Mouse (Mus musculus): Measurements from ENCODE around the gene Tdpoz5. TPM values are rescaled to one million over a fixed set of nuclear protein-coding genes. Genes with fewer than 3 reads are reported as not detected.
"Not testable (repeated sequence)": the region's sequence is repeated elsewhere in the genome, so short reads cannot be mapped to it uniquely, and the experiment has no call there.

Tdpoz5 gene
- polyA plus RNA-seq (2015; fragmentation: Nextera tagmentation; extraction: Ambion mirVana): not detected in 2 replicates

DNA sequence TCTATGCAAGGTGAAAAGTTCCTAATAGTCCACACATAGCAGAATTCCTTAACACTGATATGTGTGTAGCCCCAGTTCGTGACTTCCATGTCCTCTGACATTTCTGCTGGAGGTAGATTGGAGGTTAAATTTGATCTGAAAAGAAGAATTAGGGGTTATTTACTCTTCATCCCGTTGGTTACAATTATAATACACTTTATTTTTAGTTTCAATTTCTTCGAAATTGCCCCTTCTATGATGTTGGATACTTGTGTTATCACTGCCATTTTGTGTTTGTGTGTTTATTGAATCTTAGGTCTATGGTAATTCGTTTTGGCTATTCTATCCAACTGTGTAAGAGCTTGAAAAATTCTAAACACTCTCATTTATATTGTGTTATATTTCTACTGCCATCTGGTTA is at the start of gene Tdpoz5:
Gene Tdpoz5, minus strand, starts transcription at position 101 of the 400 bp plus-strand sequence.
- H3K9me3 ChIP-seq (ENCODE audit: control insufficient read depth); H3K4me2 ChIP-seq (replicated peaks; ENCODE audit: low read depth); H3K27me3 ChIP-seq (replicated peaks; ENCODE audit: control insufficient read depth, insufficient read depth, low read length); H3K9ac ChIP-seq (ENCODE audit: low read depth, low read length); ATAC-seq; H3K36me3 ChIP-seq (ENCODE audit: control insufficient read depth, insufficient read depth); H3K4me3 ChIP-seq (ENCODE audit: low read depth, low read length); H3K27ac ChIP-seq (ENCODE audit: low read depth, low read length); H3K4me1 ChIP-seq (replicated peaks; ENCODE audit: control insufficient read depth, insufficient read depth, low read length): not testable (repeated sequence)
- WGBS: 71% methylated on average over 2 of the region's 4 CpGs

DNA sequence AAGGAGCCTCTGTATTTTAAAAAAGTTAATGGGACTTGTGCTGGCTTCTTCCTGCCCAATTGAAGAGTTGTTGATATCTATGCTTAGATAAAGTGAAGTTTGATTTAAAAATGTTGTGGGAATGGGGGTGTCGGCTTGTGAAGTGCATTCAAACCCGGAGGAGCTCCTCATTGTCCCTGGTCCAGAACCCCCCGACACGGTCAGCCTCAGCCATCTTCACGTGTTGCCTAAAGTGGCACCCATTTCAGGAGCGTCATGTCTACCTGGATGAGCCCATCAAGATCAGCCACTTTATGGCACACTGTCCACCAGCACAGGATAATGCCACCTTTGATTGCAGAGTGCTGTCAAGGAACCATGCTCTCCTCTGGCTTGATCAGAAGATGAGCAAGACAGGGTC is 7.8 kb upstream of the Tdpoz5 start:
- ATAC-seq; H3K27me3 ChIP-seq (replicated peaks; ENCODE audit: control insufficient read depth, insufficient read depth, low read length); H3K4me3 ChIP-seq (ENCODE audit: low read depth, low read length); H3K4me2 ChIP-seq (replicated peaks; ENCODE audit: low read depth); H3K4me1 ChIP-seq (replicated peaks; ENCODE audit: control insufficient read depth, insufficient read depth, low read length); H3K9ac ChIP-seq (ENCODE audit: low read depth, low read length); H3K36me3 ChIP-seq (ENCODE audit: control insufficient read depth, insufficient read depth); H3K9me3 ChIP-seq (ENCODE audit: control insufficient read depth); H3K27ac ChIP-seq (ENCODE audit: low read depth, low read length): not testable (repeated sequence)
- 91% methylated on average over 5 of the region's 6 CpGs for WGBS

DNA sequence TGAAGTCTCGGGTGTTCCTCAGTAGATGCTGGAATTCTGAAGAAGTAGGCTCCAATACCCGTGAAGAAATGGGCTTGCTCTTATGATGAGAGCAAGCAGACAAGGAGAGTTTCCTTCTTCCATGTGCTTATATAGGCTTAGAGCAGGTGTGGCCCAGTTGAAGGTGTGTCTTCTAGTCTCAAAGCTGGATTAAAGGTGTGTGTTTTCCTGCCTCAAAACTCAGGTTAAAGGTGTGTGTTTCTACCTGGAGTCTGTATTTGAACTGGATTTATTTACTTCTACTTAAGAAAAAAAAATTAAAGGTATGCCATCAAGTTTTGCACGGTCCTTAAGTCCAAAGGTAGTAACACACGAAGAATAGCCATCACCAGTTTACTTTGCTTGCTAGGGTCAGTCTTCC is 17.7 kb downstream of the Tdpoz5 start, which contains the start of gene Gm9117:
Gene Gm9117, minus strand, starts transcription at position 101 of the 400 bp plus-strand sequence.
- not testable (repeated sequence) for H3K36me3 ChIP-seq (ENCODE audit: control insufficient read depth, insufficient read depth); H3K9me3 ChIP-seq (ENCODE audit: control insufficient read depth); H3K4me3 ChIP-seq (ENCODE audit: low read depth, low read length); H3K4me1 ChIP-seq (replicated peaks; ENCODE audit: control insufficient read depth, insufficient read depth, low read length); H3K4me2 ChIP-seq (replicated peaks; ENCODE audit: low read depth); H3K27me3 ChIP-seq (replicated peaks; ENCODE audit: control insufficient read depth, insufficient read depth, low read length); ATAC-seq; H3K9ac ChIP-seq (ENCODE audit: low read depth, low read length); H3K27ac ChIP-seq (ENCODE audit: low read depth, low read length)
- WGBS: 73% methylated on average over 3 of the region's 4 CpGs

DNA sequence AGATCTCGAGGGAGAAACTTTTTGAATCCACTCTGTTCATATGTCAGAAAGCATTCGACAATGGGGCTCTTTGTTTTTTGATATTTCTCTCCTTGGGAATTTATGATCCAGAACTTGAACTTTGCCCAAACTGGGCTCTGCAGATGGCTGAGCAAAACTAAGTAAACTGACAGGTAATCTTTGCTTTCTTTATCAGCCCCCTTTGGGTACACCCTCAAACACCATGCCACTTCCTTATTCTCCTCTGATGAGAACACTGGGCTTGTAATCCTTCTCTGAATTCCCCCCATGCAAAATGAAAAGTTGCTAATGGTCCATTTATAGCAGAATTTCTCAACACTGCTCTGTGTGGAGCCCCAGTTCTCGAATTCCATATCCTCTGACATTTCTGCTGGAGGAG is 22.7 kb downstream of the Tdpoz5 start:
- not testable (repeated sequence) for H3K4me2 ChIP-seq (replicated peaks; ENCODE audit: low read depth); H3K4me3 ChIP-seq (ENCODE audit: low read depth, low read length); H3K9ac ChIP-seq (ENCODE audit: low read depth, low read length); H3K9me3 ChIP-seq (ENCODE audit: control insufficient read depth); H3K27me3 ChIP-seq (replicated peaks; ENCODE audit: control insufficient read depth, insufficient read depth, low read length); H3K4me1 ChIP-seq (replicated peaks; ENCODE audit: control insufficient read depth, insufficient read depth, low read length); H3K27ac ChIP-seq (ENCODE audit: low read depth, low read length); H3K36me3 ChIP-seq (ENCODE audit: control insufficient read depth, insufficient read depth)
- no CpG with 5 or more reads among the region's 3 CpGs for WGBS
- ATAC-seq: peak; percentile 96

Other genes with a start within 250 kb of the Tdpoz5 start
- not detected in 2 replicates for gene Gm5773, start 188.3 kb downstream of the Tdpoz5 start, polyA plus RNA-seq (2015; fragmentation: Nextera tagmentation; extraction: Ambion mirVana)
- not detected in 2 replicates for gene Tdpoz4, start 164.9 kb downstream of the Tdpoz5 start, polyA plus RNA-seq (2015; fragmentation: Nextera tagmentation; extraction: Ambion mirVana)
- not detected in 2 replicates for gene Tdpoz3, start 135.3 kb downstream of the Tdpoz5 start, polyA plus RNA-seq (2015; fragmentation: Nextera tagmentation; extraction: Ambion mirVana)
- gene Gm9117, start 17.8 kb downstream of the Tdpoz5 start, polyA plus RNA-seq (2015; fragmentation: Nextera tagmentation; extraction: Ambion mirVana): 0.12 and 0.17 TPM in 2 replicates
- 0.22 and 0.29 TPM in 2 replicates for gene Gm9125, start 93.6 kb upstream of the Tdpoz5 start, polyA plus RNA-seq (2015; fragmentation: Nextera tagmentation; extraction: Ambion mirVana)
- not detected in 2 replicates for gene Gm10697, start 111.3 kb upstream of the Tdpoz5 start, polyA plus RNA-seq (2015; fragmentation: Nextera tagmentation; extraction: Ambion mirVana)
- gene Gm10696, start 216.9 kb upstream of the Tdpoz5 start, polyA plus RNA-seq (2015; fragmentation: Nextera tagmentation; extraction: Ambion mirVana): not detected in 2 replicates
- not detected in 2 replicates for gene Gm5286, start 235.4 kb upstream of the Tdpoz5 start, polyA plus RNA-seq (2015; fragmentation: Nextera tagmentation; extraction: Ambion mirVana)